Mouse (Mus musculus): ENCODE data around the gene Krtap12-1. TPM values are rescaled to one million over a fixed set of nuclear protein-coding genes. Genes with fewer than 3 reads are reported as not detected.
A peak's percentile ranks its signal among the peaks of the same experiment; 100 is the strongest.
"Not testable (repeated sequence)": the region's sequence is repeated elsewhere in the genome, so short reads cannot be mapped to it uniquely, and the experiment has no call there.

Gene Krtap12-1
- total RNA-seq (2014; fragmentation: Nextera tagmentation) (not detected in 2 replicates), total RNA-seq (2017) (not detected in 2 replicates), polyA plus RNA-seq (2012) (not detected in 2 replicates)

DNA sequence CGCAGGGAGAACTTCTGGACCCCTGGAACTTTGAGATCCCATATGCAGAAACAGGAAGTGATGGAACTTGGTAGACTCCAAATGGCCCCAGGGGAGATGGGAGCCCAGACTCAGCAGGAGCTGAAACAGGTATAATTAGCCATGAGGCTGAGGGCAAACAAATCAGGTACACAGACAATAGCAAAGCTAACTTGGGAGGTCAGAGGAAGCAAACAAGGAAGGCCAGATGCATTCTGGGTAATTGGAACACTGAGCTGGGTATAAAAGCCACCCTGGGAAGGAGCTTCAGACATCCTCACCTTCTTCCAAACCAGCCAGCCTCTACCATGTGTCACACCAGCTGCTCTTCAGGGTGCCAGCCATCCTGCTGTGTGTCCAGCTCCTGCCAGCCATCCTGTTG is at the start of gene Krtap12-1:
Gene Krtap12-1, plus strand, starts transcription at position 301 of the 400 bp plus-strand sequence.
- H3K4me3 ChIP-seq (ENCODE audit: low read depth, low read length); H3K4me1 ChIP-seq (ENCODE audit: insufficient read depth, low read depth, low read length); H3K36me3 ChIP-seq (replicated peaks); ATAC-seq (ENCODE audit: extremely low read depth, insufficient number of reproducible peaks, low FRiP score, poor library complexity, severe bottlenecking); DNase-seq (ENCODE audit: low spot score); H3K9me3 ChIP-seq (replicated peaks); H3K27me3 ChIP-seq (ENCODE audit: insufficient read depth, low read length): not testable (repeated sequence)

DNA sequence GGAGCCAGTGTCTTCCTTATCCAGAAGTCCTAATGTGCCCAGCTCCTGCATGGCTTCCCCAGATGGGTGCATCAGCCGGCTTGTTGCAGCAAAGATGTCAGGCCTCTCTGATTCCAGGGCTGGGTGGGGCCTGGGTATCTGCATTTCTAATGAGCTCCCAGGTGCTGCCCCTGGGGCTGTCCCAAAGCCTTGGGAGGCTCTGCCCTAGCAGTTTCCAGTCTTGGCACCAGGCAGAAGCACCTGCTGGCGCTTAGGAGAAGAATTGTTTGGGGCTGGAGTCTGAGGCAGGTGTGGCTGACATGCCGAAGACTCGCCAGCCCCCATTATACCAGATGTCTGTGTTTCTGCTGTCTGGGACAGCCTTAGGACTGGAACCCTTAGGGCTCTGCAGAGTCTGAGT is 49.7 kb upstream of the Krtap12-1 start:
- H3K36me3 ChIP-seq (replicated peaks) = no peaks in the 10 kb centered on the region
- H3K4me3 ChIP-seq (ENCODE audit: low read depth, low read length) = no peak overlapping the region; the same call in 1 of the 2 replicates
- peaks cover 21% of the 10 kb centered on the region for H3K27me3 ChIP-seq (ENCODE audit: insufficient read depth, low read length)
- no peak for DNase-seq (ENCODE audit: low spot score)
- no peak for ATAC-seq (ENCODE audit: extremely low read depth, insufficient number of reproducible peaks, low FRiP score, poor library complexity, severe bottlenecking)
- no peak for TF ChIP-seq CTCF (IDR thresholded peaks at IDR 0.05; ENCODE audit: low read depth, low read length)
- no peak for TF ChIP-seq TAL1 (conservative IDR thresholded peaks at IDR 0.05; ENCODE audit: low read depth, low read length)
- no peak for TF ChIP-seq GATA1 (IDR thresholded peaks at IDR 0.05; ENCODE audit: borderline replicate concordance, low read length)
- TF ChIP-seq GATA2 (IDR thresholded peaks at IDR 0.05; ENCODE audit: borderline replicate concordance, low read depth, low read length) = no peak
- TF ChIP-seq POLR2AphosphoS5 (IDR thresholded peaks at IDR 0.05; ENCODE audit: insufficient replicate concordance, low read depth, low read length) = no peak
- peaks cover 45% of the 10 kb centered on the region for H3K4me1 ChIP-seq (ENCODE audit: insufficient read depth, low read depth, low read length)
- no peaks in the 10 kb centered on the region for H3K9me3 ChIP-seq (replicated peaks)

DNA sequence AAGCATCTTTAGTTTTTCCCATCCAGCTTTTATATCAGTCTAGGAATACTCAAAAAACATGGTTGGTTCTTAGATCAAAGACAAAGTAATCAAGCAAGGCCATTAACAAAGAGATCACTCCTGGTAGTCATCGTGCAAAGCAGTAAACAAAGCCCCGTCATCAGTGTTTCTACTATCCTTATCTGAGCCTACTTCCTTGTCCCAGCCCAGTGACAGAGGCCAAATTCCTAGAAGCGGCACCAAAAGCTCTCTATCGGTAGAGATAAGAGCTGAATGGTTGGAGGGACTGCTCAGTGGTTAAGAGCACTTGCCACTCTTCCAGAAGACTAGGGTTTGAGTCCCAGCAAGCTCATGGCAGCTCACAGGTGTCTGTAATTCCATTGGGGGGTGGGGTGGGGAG is 48.9 kb upstream of the Krtap12-1 start:
- peaks cover 23% of the 10 kb centered on the region for H3K27me3 ChIP-seq (ENCODE audit: insufficient read depth, low read length)
- ATAC-seq (ENCODE audit: extremely low read depth, insufficient number of reproducible peaks, low FRiP score, poor library complexity, severe bottlenecking) (peak; percentile 70), DNase-seq (ENCODE audit: low spot score) (peak; percentile 30)
- peaks cover 45% of the 10 kb centered on the region for H3K4me1 ChIP-seq (ENCODE audit: insufficient read depth, low read depth, low read length)
- H3K4me3 ChIP-seq (ENCODE audit: low read depth, low read length) = no peak overlapping the region
- TF ChIP-seq TAL1 (conservative IDR thresholded peaks at IDR 0.05; ENCODE audit: low read depth, low read length) (peak; percentile 52), CTCF (IDR thresholded peaks at IDR 0.05; ENCODE audit: low read depth, low read length) (no peak)
- no peaks in the 10 kb centered on the region for H3K9me3 ChIP-seq (replicated peaks)
- H3K36me3 ChIP-seq (replicated peaks) = no peaks in the 10 kb centered on the region

DNA sequence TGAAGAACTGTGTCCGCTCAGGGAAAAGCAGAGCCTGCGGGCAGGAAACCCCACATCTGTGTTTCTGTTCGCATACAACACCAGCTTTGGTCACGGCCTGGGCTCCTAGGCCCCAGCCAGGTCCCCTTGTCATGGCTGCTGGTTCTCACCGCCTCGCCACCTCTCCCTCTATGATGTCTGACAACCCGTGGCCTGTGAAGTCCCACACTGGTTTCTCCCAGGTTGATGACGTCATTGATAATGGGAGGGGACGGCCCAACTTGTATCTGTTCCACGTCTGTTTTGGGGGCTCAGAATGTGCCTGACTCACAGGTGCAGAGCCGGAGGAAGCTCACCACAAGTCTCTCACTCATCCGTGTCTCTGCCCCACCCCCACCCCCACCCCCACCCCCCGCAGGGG is 46.6 kb upstream of the Krtap12-1 start:
- TF ChIP-seq GATA1 (IDR thresholded peaks at IDR 0.05; ENCODE audit: borderline replicate concordance, low read length) (no peak), TAL1 (conservative IDR thresholded peaks at IDR 0.05; ENCODE audit: low read depth, low read length) (no peak), GATA2 (IDR thresholded peaks at IDR 0.05; ENCODE audit: borderline replicate concordance, low read depth, low read length) (no peak), CTCF (IDR thresholded peaks at IDR 0.05; ENCODE audit: low read depth, low read length) (no peak), POLR2AphosphoS5 (IDR thresholded peaks at IDR 0.05; ENCODE audit: insufficient replicate concordance, low read depth, low read length) (no peak)
- H3K4me1 ChIP-seq (ENCODE audit: insufficient read depth, low read depth, low read length) = peaks cover 47% of the 10 kb centered on the region
- H3K9me3 ChIP-seq (replicated peaks) = no peaks in the 10 kb centered on the region
- no peaks in the 10 kb centered on the region for H3K36me3 ChIP-seq (replicated peaks)
- H3K4me3 ChIP-seq (ENCODE audit: low read depth, low read length) = no peak overlapping the region
- no peak for ATAC-seq (ENCODE audit: extremely low read depth, insufficient number of reproducible peaks, low FRiP score, poor library complexity, severe bottlenecking)
- no peak for DNase-seq (ENCODE audit: low spot score)
- H3K27me3 ChIP-seq (ENCODE audit: insufficient read depth, low read length) = peaks cover 32% of the 10 kb centered on the region

DNA sequence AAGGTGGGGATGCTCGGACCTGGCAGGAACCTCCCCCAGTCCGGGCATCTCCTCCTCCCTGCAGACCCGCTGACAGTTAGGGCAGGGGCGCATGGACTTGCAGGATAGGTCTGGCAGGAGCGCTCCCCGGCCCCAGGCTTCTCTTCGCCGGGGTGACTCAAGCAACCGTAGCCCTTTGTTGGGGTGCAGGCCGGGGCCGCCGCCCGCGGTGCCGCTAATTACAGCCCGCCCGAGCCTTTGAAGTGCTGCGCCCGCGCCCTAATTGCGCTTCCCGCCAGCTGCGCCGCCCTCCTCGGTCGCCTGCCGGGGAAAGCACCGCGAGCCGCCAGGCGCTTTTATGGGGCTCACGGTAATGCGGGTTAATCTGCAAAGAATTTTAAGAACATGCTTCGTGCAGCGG is 42.8 kb upstream of the Krtap12-1 start:
- TF ChIP-seq CTCF (IDR thresholded peaks at IDR 0.05; ENCODE audit: low read depth, low read length) (no peak), TAL1 (conservative IDR thresholded peaks at IDR 0.05; ENCODE audit: low read depth, low read length) (no peak), GATA2 (IDR thresholded peaks at IDR 0.05; ENCODE audit: borderline replicate concordance, low read depth, low read length) (no peak), GATA1 (IDR thresholded peaks at IDR 0.05; ENCODE audit: borderline replicate concordance, low read length) (no peak), POLR2AphosphoS5 (IDR thresholded peaks at IDR 0.05; ENCODE audit: insufficient replicate concordance, low read depth, low read length) (no peak)
- ATAC-seq (ENCODE audit: extremely low read depth, insufficient number of reproducible peaks, low FRiP score, poor library complexity, severe bottlenecking) (no peak), DNase-seq (ENCODE audit: low spot score) (no peak)
- no peaks in the 10 kb centered on the region for H3K9me3 ChIP-seq (replicated peaks)
- peaks cover 23% of the 10 kb centered on the region for H3K4me1 ChIP-seq (ENCODE audit: insufficient read depth, low read depth, low read length)
- H3K27me3 ChIP-seq (ENCODE audit: insufficient read depth, low read length) = peaks cover 40% of the 10 kb centered on the region
- no peak overlapping the region for H3K4me3 ChIP-seq (ENCODE audit: low read depth, low read length)
- H3K36me3 ChIP-seq (replicated peaks) = no peaks in the 10 kb centered on the region

DNA sequence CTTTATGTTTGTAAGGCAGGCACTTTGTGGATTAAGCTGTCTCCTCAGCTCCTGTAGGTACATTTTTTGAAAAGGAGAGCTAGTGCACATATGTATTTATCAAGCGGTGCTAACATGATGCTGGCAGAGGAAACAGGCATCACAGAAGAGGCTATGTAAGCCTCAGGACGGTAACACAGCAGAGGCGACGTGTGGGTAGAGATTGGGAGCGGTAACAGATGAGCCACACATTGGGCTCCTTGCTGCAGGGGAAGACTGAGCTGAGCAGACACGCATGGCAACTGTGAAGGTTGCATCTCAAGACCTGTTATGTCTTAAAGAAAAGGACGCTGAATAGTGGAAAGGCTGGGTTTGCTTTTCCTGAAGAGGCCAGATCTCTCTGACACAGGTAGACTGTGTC is 37.4 kb upstream of the Krtap12-1 start:
- H3K9me3 ChIP-seq (replicated peaks) = no peaks in the 10 kb centered on the region
- no peak for DNase-seq (ENCODE audit: low spot score)
- no peak overlapping the region for H3K4me3 ChIP-seq (ENCODE audit: low read depth, low read length)
- H3K36me3 ChIP-seq (replicated peaks) = no peaks in the 10 kb centered on the region
- TF ChIP-seq POLR2AphosphoS5 (IDR thresholded peaks at IDR 0.05; ENCODE audit: insufficient replicate concordance, low read depth, low read length) (no peak), TAL1 (conservative IDR thresholded peaks at IDR 0.05; ENCODE audit: low read depth, low read length) (no peak), CTCF (IDR thresholded peaks at IDR 0.05; ENCODE audit: low read depth, low read length) (no peak), GATA1 (IDR thresholded peaks at IDR 0.05; ENCODE audit: borderline replicate concordance, low read length) (no peak), GATA2 (IDR thresholded peaks at IDR 0.05; ENCODE audit: borderline replicate concordance, low read depth, low read length) (no peak)
- H3K4me1 ChIP-seq (ENCODE audit: insufficient read depth, low read depth, low read length) = peaks cover 3% of the 10 kb centered on the region; the same call in 1 of the 2 replicates
- H3K27me3 ChIP-seq (ENCODE audit: insufficient read depth, low read length) = peaks cover 52% of the 10 kb centered on the region
- ATAC-seq (ENCODE audit: extremely low read depth, insufficient number of reproducible peaks, low FRiP score, poor library complexity, severe bottlenecking) = no peak

DNA sequence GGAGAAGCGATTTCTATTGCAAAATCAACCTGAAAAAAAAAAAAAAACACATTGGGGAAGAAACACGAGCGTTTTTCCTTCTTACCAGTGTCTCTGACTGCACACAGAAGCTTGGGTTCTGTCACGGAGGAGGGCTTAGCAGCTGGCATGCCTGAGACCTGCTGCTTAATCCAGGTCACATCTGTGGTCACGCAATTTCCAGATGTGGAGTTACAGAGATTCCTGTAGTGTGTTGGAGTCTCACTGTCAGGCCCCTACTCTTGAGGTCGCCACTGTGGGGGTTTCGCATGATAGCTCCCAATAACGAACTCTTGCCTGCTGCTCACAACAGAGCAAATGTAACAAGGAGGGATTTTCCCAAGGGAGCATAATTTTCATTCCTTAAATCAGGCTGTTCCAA is 36.2 kb upstream of the Krtap12-1 start:
- Histone ChIP-seq H3K9me3 (replicated peaks) (no peaks in the 10 kb centered on the region), H3K27me3 (ENCODE audit: insufficient read depth, low read length) (peaks cover 56% of the 10 kb centered on the region), H3K4me3 (ENCODE audit: low read depth, low read length) (no peak overlapping the region), H3K4me1 (ENCODE audit: insufficient read depth, low read depth, low read length) (peaks cover under 1% of the 10 kb centered on the region; the same call in 1 of the 2 replicates), H3K36me3 (replicated peaks) (no peaks in the 10 kb centered on the region)
- TF ChIP-seq POLR2AphosphoS5 (IDR thresholded peaks at IDR 0.05; ENCODE audit: insufficient replicate concordance, low read depth, low read length) (no peak), CTCF (IDR thresholded peaks at IDR 0.05; ENCODE audit: low read depth, low read length) (no peak), GATA2 (IDR thresholded peaks at IDR 0.05; ENCODE audit: borderline replicate concordance, low read depth, low read length) (no peak), GATA1 (IDR thresholded peaks at IDR 0.05; ENCODE audit: borderline replicate concordance, low read length) (no peak), TAL1 (conservative IDR thresholded peaks at IDR 0.05; ENCODE audit: low read depth, low read length) (no peak)
- DNase-seq (ENCODE audit: low spot score) (no peak), ATAC-seq (ENCODE audit: extremely low read depth, insufficient number of reproducible peaks, low FRiP score, poor library complexity, severe bottlenecking) (no peak)

Data from G1E (cell line).